Mouse (Mus musculus) small intestine, adult 2 months (tissue): ENCODE data around the gene Coa3.

Source experiments
- CTCF ChIP-seq: fragments of 200-500 bp; IDR thresholded peaks from 2 replicates; pipeline ENCODE4 v1.5.1; 2012; ENCODE audit warnings: low read depth, mild to moderate bottlenecking, control low read depth, inconsistent platforms, low read length, moderate library complexity, mixed read lengths; ENCODE audit not compliant: insufficient replicate concordance, insufficient read length; ENCODE audit errors: extremely low read depth
- POLR2A ChIP-seq: fragments of 200-500 bp; IDR thresholded peaks from 2 replicates; pipeline ENCODE4 v1.6.1; 2012; ENCODE audit warnings: low read depth, mild to moderate bottlenecking, control low read depth, inconsistent platforms, low read length, moderate library complexity

DNA sequence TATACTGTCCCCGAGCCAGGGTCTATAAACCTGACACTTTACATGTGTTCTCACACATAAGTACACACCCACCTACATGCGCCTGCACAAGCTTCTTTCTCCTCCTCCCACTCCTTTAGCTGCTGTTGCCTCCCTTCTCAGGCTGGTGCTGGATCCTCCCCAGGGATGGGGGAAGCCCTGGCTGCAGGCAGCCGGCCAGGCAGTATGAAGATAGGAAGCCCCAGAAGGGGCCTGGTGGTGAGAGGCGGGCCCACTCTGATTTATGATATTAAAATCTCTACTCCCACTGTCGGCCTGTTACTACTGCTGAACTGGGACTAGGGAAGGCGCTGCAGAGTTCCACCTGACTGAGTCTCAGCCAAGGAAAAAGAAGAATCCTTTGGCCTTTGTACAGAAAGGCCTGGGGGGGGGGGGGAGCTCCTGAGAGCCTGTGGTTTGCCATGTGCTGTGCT lies 19.6 kb downstream of the Coa3 start:
- TF ChIP-seq POLR2A (no peak), CTCF (no peak)
